Mouse (Mus musculus) cerebellum, adult 11 months (tissue): ENCODE results near the gene Lrrc10b.

Experiments
- DNase-seq: peaks from one replicate; pipeline ENCODE4 v3.0.0; 2022

Lrrc10b gene

DNA sequence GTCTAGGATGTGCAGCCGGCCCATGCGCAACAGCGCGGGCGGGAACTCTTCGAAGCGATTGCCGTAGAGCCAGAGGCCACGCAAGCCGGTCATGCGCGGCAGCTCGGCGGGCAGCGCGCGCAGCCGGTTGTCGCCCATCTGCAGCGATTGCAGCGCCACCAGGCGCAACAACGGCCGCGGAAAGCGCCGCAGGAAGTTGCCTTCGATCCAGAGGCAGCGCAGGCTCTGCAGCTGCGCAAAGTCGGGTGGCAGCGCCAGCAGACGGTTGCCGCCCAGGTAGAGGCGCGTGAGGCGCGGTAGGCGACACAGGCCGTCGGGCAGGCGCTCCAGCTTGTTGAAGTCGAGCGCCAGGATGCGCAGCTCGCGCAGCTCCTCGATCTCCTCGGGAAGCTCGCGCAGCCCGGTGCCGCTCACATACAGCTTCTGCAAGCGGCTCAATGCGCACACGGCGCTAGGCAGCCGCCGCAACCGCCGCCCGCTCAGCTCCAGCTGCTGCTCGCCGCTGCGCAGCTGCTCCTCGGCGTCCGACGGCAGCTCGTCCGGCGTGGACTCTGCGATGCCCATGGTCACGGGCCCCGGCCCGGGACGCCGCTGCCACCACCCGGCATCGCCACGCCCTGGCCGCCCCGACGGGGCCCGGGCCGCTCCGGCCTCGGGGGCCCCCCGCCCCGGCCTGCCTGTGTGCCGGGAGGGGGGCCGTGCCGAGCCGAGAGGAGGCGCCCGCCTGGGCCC is at the start of gene Lrrc10b:
Lrrc10b (minus strand) TSS at position 722 of the 732 bp plus-strand sequence.
- DNase-seq: no peak

DNA sequence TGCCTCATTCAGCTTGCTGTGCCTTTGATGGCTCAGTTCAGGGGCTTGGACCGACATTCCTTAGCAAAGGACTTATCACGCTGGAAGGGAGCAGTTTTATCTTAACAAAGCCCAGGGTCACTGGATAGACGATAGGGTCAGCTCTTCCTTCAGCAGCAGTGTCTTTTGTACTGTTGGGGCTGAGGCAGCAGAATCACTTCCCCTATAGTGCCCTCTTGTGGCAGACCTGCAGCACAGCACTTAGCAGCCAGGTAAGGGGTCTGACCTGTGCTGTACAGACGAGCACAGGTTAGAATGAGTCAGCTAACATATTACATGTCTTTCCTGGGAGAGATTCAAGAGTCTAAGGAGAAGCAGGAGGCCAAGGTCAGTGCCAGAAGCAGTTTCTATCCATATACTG is 45.3 kb upstream of the Lrrc10b start:
- peak; percentile 25 for DNase-seq

DNA sequence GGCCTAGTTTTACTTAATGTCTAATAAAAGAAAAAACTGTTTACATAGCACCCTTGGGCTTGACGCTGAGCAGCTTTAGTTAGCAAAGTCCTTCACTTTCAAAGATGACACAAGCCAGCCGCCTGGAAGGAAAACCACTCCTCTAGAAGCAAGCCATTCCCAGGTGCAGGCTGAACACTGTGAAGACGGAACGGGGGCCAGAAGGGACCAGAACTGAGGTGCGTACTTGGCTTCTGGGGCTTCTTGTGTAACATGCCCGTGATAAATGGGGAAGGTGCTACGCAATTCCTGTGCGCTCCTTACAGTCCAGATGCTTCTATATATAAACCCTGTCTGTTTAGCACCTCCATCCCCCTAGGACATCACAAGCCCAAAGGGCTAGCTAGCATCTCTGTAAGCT is 43.3 kb upstream of the Lrrc10b start:
- no peak for DNase-seq

DNA sequence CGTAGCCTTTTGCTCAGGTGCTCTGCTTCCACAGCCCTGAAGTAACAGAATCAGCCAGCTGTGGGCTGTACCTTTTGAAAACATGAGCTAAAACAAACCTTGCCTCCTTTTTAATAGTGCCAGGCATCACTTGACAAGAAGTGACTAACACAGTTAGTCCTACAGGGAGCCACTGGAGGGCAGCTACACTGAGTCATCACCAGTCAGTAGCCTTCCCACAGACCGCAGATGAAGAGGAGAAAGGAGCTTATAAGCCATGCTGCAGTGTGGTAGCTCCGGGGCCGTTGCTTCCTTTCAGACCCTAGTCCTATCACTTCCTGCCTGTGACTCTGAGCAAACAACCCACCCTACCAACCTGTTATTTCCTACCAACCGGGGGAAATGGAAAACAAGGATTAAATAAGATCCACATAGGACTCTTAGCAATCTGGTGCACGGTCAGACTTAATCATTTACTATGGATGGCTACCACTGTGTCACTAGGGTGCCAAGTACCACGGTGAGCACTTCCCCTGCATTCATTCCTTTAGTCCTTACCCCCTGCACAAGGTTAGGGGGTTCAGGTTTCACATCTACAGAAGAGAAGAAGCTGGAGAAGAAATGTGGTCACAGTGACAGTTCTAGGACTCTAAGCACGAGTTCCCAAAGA is 40.4 kb upstream of the Lrrc10b start:
- DNase-seq: no peak

DNA sequence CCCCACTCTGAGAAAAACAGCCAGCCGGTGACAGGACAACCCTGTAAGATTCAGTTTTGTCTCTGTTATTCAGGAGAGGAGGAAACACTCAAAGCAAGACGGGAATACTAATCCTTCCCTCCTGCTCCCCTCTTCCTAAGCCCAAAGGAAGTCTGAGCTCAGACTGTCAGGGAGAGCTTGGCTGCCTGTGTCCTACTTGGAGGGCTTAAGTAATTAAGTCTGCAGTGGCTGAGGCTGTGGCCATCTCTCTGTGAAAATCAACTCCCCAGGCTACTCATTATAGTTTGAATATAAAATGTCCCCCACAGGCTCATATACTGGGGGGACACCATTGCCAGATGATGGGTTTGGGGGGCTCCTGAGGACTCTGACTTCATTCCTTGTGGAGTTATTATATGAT is 39.7 kb upstream of the Lrrc10b start:
- DNase-seq: no peak

DNA sequence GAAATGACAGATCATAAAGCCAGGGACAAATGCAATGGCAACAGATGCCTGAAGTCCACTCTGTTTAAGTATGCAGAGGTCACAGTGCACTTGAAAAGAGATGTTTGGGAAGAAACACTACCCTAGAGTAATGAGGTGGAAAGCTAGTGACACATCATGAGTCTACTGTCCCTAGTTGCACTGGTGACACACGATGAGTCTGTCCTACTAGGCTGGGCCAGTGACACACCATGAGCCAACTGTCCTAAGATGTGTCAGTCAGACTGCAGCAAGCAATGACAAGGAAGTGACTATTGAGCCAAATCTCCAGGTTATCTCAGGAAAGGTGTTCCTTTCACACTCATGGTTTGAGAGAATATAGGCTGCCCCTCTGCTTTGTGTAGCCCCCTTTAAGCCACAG is 38.4 kb upstream of the Lrrc10b start:
- DNase-seq: no peak

DNA sequence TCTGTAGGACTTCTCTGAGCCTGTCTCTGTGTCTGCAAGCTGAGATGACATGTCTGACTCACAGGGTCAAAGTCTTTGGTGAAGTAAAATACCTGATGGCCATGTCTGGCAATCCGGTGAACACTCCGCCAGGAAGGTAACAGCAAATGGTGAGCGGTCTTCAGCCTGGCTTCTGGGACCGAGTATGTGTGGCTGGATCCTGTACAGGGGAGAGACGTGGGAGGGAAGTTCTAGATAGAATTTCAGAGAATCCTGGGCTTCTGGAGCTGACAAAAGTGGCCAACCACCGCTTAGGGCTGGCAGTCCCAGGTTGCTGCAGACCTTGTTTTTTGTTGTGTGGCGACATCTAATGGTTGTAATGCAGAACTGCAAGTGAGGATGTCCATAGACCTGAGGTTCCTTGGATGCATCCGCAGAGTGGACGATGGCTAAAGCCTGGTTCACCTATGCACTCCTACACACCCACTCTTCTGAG is 29.0 kb upstream of the Lrrc10b start:
- peak; percentile 37 for DNase-seq

DNA sequence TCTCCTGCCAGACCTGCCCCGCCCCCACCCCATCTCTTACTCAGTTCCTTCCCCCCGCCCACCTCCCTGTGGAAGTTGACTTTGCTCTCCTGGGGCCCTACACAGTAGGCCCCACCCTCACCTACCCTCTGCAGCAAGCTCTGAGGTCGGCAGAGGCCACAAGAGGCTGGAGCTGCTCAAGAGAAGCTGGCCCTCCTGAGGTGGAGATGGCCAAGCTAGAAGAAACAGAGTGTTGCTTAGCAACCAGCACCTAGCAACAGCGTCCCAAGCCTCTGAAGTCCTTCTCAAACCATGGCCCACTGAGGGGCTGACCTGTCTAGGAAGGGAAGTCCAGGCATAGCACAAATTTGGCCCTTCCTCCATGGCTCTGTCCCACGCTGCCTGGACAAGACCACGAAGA is 25.4 kb upstream of the Lrrc10b start, which contains the start of gene Ppp1r32:
Ppp1r32 (minus strand) TSS at position 226 of the 400 bp plus-strand sequence.
- DNase-seq: no peak

DNA sequence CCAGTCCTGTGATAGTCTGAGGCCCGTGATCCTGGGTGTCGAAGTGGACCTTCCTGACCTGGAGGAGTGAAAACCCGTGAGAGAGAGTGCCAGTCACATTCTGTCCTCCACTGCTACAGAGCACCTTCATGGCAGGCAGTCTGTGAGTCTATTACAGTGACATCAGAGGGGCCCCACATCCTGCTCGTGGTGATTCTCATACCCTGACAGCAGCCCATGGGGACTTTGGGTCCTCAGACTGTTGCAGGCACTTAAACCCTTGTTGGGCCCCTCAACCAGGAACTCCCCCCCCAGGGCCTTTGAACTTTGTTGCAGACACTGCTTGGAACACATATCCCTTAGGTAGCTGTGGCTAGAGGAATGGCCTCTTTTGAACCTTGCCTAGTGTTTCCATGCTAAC is 22.3 kb upstream of the Lrrc10b start:
- no peak for DNase-seq

DNA sequence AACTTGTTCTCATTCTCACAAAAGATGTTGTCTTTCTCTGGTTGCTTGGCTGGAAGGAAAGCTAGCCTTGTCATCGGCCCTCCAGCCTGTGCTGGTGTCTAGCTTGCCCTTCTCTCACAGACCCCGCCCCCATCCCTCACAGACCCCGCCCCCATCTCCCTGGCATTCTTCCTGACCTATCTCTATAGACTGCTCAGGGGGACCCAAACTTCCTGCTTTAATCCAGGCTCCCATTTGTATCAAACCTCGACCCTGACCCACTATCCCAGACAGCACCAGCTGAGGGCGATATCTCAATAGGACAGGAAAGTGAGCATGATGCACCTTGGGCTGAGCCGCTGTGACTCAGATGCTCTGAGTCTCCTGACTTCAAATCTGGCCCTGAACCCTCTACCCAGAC is 16.5 kb upstream of the Lrrc10b start:
- no peak for DNase-seq

DNA sequence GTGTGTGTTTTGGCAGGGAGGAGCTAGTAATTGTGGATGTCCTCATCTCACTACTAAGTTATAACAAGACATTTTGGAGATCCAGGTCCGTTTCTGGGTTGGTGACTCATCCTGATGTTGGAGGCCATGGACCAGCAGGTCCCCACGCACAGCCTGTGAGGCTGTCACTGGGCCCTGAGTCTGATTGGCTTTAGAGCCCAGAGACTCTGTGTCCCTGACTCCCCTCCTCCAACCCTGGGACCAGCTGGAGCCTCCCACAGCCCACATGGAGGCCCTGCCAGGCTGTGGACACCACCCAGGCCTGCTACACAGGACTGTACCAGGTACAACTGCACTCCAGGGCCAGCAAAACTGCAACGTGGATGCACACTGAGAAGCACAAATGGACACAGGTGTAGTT is 15.7 kb upstream of the Lrrc10b start:
- DNase-seq: no peak

DNA sequence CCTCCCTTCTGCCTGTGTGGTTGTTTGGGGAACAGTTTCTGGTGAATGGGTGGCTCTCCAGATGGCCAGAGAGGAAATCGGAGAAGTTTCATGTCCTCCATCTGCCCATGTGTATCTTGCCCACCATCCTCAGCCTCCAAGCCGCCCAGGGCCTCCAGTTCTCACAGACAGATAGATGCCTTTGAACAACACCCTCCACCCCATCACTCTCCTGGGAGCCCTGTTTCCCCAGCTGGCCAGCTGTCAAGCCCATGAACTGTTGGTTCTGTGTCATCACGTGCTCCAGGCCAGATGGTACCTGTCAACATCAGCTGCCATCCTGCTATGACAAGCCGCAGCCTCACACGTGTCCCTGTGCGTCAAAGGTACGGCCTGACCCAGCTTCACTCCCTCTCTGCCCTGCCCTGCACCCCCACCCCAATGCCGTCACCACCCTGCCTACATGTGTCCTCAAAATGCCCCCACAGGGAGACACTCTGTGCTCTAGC is 11.9 kb upstream of the Lrrc10b start:
- DNase-seq: no peak

DNA sequence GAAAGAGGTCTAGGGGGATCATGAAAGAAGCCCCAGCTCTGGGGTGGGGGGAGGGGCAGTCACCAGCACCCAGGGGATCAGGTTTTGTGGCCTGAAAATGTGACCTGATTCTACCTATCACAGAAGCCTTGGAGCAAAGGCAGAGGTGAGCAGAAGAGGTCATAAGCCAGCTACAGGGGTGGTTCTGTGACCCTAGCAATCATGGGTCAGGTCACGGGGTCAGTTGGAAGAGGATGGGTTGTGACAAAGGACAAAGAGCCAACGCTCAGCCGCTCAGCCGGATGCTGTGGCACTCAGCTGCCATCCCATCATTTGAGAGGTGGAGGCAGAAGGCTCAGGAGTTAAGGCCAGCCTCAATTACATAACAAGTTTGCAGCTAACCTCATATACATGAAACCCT is 7.2 kb upstream of the Lrrc10b start:
- DNase-seq: no peak

DNA sequence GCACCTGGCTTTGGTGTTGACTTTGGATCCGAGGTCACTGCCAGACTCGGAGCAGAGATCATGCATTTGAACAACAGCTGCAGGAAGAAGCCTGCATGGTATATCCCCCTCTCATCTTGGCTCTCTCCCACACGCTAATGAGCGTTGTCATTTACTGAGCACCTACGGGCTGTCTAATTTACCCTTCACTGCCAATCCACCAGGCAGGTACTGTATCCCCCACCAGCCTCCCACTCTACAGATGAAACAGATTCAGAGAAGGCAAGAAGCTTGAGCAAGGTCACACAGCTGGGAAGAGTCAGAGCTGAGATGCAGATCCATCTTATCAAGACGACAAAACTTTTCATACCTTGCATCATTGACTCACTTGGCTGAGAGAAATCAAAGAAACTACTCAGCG is 4.3 kb upstream of the Lrrc10b start:
- no peak for DNase-seq

DNA sequence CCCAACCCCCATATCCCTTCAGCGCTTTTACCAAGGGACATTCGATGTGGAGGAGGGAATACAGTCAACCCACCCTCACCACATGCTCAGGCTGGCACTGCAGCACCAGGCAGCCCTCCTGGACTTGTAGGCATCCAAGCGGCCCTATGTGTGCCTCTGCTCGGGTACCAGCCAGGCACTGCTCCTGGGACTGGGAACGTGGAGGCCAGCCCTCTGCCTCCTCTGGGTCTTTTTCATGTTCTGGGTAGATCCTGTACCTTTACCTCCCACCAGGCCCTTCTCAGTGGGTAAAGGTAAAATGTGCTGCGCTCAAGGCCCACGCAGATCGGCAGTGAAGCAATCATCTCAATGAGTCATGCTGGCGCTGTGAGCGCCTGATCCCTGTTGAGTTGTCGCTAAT is 2.6 kb upstream of the Lrrc10b start:
- no peak for DNase-seq

DNA sequence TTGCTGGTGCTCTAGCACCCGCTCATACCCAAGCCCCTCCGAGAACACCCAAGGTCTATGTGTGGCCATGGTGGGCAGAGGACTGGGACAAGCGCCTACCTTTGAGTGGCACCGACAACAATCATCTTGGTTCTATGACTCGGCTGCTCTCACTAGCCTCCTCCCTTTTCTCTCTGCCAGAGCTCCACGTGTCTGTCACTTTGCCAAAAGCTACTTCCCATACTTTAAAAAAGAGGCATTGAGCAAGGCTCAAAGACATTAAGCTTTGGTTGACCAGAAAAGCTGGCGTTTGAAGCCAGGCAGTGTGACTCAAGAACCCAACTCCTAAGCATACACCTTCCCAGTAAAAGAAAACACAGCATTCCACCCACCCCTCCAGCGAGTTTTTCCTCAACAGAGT is 823 bp upstream of the Lrrc10b start:
- DNase-seq: no peak

DNA sequence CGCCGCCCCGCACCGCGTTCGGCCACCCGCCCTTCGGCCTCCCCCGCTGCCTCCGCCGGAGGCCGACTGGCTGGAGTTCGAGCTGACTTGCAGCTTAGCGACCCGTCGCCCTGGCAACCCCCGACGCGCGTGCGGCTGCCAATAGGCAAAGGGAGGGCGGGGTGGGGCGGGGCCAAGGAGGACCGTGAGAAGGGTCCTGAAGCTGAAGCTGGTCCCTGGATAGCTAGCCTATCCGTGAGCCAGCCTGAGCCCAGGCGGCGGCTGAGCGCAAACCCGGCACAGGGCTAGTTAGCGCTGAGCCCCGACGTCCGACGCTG is 169 bp upstream of the Lrrc10b start:
- no peak for DNase-seq

DNA sequence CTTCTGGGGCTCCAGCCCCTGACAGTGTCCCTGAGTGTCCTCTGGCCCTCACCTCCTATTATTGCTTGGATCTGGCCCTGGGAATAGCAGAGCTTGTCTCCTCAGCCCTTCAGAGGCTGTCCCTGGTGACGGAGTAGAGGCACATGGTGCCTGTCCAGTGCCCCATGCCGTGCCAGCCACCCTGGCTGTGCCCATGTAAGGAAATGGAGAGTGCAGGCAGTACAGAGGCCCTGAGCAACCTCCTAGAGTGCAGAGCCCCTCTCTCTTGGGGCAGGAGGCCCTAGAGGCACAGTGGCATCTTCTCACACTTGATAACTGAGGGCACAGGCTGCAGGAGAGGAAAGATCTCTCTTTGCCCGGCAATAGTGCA is 1.9 kb downstream of the Lrrc10b start:
- DNase-seq: no peak

DNA sequence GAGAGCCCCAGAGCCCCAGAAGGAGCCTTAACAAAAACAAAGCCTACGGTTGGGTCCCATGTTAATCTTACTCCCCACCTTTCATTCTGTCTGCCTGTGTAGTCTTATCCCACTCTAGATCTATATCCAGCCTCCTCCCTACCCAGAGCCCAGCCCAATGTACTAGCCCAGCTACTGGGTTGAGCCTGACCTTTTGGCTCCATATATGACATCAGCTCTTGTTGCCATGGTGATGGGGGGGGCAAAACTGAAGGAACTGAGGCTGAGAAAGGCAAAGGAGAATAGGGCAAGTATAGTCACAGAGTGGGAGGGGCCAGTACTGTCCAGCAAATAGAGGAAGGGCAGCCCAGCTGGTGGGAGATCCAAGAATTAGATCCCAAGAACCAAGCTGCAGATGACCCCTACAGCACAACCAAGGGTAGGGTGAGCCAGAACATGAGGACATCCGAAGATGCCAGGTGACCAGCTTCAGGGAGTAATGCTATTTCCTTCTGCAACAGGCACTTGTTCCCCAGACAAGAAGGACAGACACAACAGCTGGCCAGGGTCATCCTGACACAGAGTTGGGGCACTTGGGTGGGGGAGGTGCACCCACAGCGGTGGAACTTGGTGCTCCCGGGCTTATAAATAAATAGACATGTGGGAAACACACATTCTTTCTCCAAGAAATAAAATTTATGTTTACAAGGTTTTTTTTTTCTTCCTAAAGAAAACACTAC is 2.4 kb downstream of the Lrrc10b start:
- DNase-seq: no peak

DNA sequence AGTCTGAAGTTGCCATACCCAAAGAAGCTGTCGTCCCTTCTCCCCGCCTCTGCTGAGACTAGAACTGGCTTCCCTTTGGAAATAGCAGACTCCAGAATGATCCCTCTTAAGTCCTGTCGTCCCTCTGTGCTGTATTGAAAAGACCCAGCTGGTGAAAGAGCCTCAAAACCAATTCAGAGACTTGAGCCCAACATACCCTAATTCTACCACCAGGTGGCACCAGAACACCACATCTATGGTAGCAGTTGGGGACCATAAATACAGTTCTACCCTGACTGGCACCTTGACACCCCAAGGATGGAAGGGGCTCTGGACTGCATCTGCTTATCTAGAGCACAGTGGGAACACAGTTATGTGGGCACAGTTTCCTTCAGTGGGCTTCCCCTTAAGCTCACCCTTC is 7.6 kb downstream of the Lrrc10b start:
- DNase-seq: no peak

DNA sequence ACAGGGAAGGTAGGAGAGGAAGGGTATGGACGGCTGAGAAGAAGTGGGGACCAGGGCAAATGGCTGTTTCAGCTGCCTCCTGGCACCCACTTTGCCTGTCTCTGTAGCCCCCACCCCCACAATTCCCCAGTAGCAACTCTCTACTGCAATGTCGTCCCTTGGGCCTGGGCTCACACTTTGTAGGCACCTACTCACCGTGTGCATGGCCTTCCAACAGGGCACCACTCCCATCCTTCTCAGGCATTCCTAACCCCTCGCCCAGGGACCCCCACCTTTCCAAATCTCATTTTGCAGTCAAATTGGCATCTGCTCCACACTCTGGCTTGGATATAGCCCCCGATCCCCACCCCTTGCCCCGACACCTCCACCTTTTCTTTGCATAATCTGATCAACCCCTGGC is 8.1 kb downstream of the Lrrc10b start:
- no peak for DNase-seq

DNA sequence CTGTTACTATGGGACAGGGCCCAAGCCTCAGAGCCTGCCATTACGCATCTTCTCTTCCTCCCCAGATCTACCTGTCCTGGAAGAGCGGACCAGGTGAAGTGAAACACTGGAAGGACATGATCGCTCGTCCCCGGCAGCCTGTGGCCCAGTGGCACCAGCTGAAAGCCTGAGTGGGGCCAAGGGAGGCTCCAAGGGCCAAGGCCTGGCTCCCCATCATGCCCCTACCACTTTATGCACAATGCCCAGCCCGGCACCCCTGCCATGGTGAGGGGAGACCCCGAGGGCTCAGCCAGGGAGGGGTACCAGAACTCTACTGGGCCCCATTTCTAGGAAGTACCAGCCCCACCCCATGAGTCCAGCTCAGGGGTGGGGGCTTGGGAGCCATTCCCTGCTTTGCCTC is 9.0 kb downstream of the Lrrc10b start:
- no peak for DNase-seq

DNA sequence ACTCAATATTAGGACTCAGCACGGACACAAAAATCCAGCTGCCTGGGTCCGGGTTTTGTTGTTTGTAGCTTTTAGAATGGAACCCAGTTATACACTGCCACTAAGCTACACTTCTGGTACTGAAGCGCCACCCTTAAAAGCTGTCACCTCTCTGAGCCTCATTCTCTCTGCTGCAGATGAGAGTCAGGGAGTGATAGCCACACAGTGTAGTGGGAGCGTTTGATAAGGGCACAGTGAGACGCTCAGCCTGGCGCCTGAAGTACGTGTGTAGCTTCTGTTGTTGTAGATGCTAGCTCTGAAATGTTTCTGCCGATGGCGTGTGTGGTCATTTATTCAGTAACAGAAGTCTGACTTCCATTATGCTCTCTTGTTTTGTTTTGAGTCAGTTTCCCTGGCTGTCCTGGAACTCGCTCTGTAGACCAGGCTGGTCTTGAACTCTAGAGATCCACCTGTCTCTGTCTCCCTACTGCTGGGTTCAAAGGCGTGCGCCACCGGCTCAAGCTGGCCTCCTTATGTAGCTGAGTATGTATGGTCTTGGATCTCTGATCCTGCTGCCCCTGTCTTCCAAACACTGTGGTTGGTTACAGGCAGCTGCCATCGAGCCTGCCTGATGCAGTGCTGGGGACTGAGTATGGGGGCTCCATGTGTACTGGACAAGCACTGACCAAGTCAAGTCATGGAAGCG is 12.4 kb downstream of the Lrrc10b start:
- DNase-seq: no peak

DNA sequence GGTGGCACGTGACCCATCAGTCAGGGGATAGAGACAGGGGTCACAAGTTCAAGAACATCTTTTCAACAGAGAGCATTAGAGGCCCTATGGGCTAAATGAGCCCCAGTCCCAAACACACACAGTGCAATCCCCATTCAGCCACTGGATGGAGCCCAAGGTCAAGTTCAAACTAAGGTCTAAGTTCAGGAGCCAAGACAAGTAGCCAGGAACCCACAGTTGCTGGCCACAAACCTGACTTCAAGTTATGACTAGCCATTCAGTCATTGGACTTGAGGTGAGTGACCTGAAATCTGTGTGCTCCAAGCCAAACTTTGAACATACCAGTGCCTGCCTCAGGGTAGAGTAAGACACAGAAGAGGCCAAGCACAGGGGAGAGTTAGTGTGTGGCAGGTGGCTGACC is 19.8 kb downstream of the Lrrc10b start:
- DNase-seq: no peak
